In the genomic region with DNA sequence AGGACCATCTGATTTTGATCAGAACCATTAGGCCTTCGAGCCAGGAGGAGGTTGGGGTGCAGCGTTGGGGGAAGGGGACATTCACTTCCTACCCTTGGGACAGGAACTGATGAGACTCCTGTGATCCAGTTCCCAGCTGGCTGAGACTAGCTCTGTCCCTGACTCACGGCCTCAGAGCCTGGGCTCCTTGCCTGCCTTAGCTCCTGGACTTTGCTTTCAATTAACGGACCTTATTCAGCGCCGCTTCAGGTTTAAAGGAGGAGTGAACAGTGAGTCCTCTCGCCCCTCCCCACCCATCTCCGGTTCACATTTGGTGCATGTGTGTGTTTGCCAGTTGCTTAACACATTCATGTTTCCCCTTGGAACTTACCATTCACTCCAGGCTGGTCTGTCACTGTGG, we compare ENCODE assay signal across 12 mouse cellular contexts. TPM values are rescaled to one million over a fixed set of nuclear protein-coding genes. Genes with fewer than 3 reads are reported as not detected.
DNase-seq lines count a peak whose midpoint lies in the region; ATAC-seq lines count a peak whose summit lies in the region.
"Had no signal": no experiment of that assay in that cellular context is flagged by ENCODE, and none has a peak within 500 bp of the region (broad histone marks: within the 10 kb centered on the region; RNA-seq: fewer than 3 reads in every experiment).

No protein-coding gene starts in this region.

- DNase-seq in gastrocnemius, adult 18-20 months (ENCODE audit: low spot score), result peak; percentile 48
- no peak for DNase-seq in gastrocnemius, postnatal 4 days (ENCODE audit: low spot score in 2 of 2)
- peak; percentile 16 for DNase-seq in fibroblast of lung, adult 2 months (ENCODE audit: low read depth)
- DNase-seq in ovary, postnatal 14 days (ENCODE audit: low spot score), result no peak
- no peak for DNase-seq in thymus, postnatal 36 days
- no peak for DNase-seq in neural tube, embryonic 10.5 days (ENCODE audit: extremely low spot score, low spot score)
- DNase-seq: cerebellum, postnatal 10 days had no signal

- peak overlapping the region; percentile 89 for H3K27ac ChIP-seq in heart, embryonic 15.5 days
- 0 out of 2 replicates have a peak overlapping the region, but pooled peaks have one; percentile 4 for H3K27ac ChIP-seq in kidney, embryonic 16.5 days (ENCODE audit: low read length)

- H3K27me3 ChIP-seq in heart, embryonic 15.5 days, result no peaks in the 10 kb centered on the region
- H3K27me3 ChIP-seq in kidney, embryonic 16.5 days (ENCODE audit: insufficient read depth, low read length), result no peaks in the 10 kb centered on the region
- H3K27me3 ChIP-seq: Patski had no signal

- ATAC-seq in heart, embryonic 15.5 days (replicated peaks; ENCODE audit: insufficient number of reproducible peaks, insufficient read depth, low FRiP score, low read depth), result no peak
- peak; percentile 43; the same call in 1 of the 2 replicates for ATAC-seq in kidney, embryonic 16.5 days (ENCODE audit: low FRiP score, low TSS enrichment)
- ATAC-seq: lung, postnatal 0 days; Patski had no signal

- WGBS in heart, embryonic 15.5 days, result 73% methylated on average over 8 of the region's 8 CpGs
- WGBS in kidney, embryonic 16.5 days, result 64% methylated on average over 8 of the region's 8 CpGs

- H3K36me3 ChIP-seq in heart, embryonic 15.5 days, result peaks cover 6% of the 10 kb centered on the region; the same call in 1 of the 2 replicates
- 0 out of 2 replicates have a peak, but pooled peaks cover 6% of the 10 kb centered on the region for H3K36me3 ChIP-seq in kidney, embryonic 16.5 days (ENCODE audit: insufficient read depth, low read length)

- peaks cover 86% of the 10 kb centered on the region for H3K4me1 ChIP-seq in heart, embryonic 15.5 days (replicated peaks)
- H3K4me1 ChIP-seq in kidney, embryonic 16.5 days (ENCODE audit: insufficient read depth, low read length), result peaks cover 43% of the 10 kb centered on the region

- H3K4me2 ChIP-seq in heart, embryonic 15.5 days, result no peak overlapping the region
- H3K4me2 ChIP-seq in kidney, embryonic 16.5 days (replicated peaks; ENCODE audit: low read depth, low read length), result no peak overlapping the region

- H3K9me3 ChIP-seq in heart, embryonic 15.5 days (replicated peaks), result no peaks in the 10 kb centered on the region
- H3K9me3 ChIP-seq in kidney, embryonic 16.5 days (ENCODE audit: low read length), result no peaks in the 10 kb centered on the region

- no peak overlapping the region for H3K9ac ChIP-seq in heart, embryonic 15.5 days
- no peak overlapping the region for H3K9ac ChIP-seq in kidney, embryonic 16.5 days (replicated peaks; ENCODE audit: low read length)

- H3K4me3 ChIP-seq in heart, embryonic 15.5 days, result no peak overlapping the region
- no peak overlapping the region for H3K4me3 ChIP-seq in kidney, embryonic 16.5 days (ENCODE audit: low read length)

RNA-seq across cellular contexts. Expression of gene Tcp10a, which starts 53.9 kb away (rescaled TPM):
- total RNA-seq in gastrocnemius, adult 18-20 months (2021), result not detected
- not detected for total RNA-seq in gastrocnemius, postnatal 4 days (2021)
- polyA plus RNA-seq in heart, embryonic 15.5 days (2015; fragmentation: Nextera tagmentation; extraction: Ambion mirVana), result not detected in 2 replicates
- polyA plus RNA-seq in kidney, embryonic 16.5 days (2015; fragmentation: Nextera tagmentation; extraction: Ambion mirVana), result not detected in 2 replicates
- total RNA-seq: midbrain, postnatal 0 days had no signal
- polyA plus RNA-seq: lung, postnatal 0 days had no signal

Comparison
In these comparisons a context has a peak if more than half of its experiments do, and no peak if none do; other contexts are left out.
1. DNase-seq: peak in gastrocnemius, adult 18-20 months (single experiment) and fibroblast of lung, adult 2 months (single experiment); none in gastrocnemius, postnatal 4 days (0 of 2), ovary, postnatal 14 days (single experiment), thymus, postnatal 36 days (0 of 2) and neural tube, embryonic 10.5 days (single experiment).